Mouse (Mus musculus): ENCODE measurements around the gene Olig3.

Gene Olig3

DNA sequence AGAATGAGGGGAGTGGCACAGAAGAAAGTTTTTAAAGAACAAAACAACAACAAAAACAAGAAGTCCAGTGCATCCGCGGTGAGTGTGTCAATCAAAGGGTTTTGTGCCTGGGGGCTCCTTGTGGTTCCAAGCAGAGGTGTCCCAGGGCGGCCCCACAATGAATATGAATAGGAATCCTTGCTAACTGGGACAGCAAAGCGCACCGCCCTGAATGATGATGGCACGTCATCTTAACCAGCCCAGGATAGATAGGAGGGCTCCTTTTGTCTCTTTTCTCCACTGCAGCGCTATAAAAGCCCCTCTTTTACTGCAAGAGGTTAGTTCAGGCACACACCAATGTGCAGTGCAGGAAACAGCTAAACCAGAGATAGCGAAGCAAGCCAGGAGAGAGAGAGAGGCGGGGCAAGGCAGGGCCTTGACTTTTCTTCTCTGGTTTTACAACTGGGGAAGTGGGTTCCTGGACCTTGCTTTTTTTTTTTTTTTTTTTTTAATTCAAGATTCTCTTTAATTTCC, at the start of gene Olig3:
Gene Olig3, plus strand, starts transcription at position 463 of the 513 bp plus-strand sequence.
- WGBS = 7% methylated on average over 9 of the region's 9 CpGs

- WGBS = 42% methylated on average over 5 of the region's 5 CpGs
Observed at GRCm38 (mm10) chr10:19309681-19310395, 46.5 kb upstream of the Olig3 start.

DNA sequence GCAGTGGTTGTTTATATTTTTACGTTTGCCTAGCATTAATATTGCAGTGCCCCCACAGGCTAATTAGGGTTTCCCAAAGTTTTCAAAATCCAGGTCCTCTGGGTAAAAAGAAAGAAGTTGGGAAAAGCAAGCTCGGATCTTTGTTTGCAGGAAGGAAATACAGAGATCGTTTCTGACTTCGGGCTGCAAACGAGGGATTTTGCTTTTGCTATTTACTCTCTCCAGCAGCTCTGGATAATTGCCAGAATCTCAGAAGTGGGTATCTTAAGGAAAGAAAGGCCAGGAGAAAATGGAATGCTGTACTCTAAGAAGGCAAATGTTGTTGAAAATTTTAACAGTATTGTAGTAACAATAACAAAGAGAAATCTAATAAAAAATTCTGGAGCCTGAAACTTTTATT, 45.9 kb upstream of the Olig3 start:
- 23% methylated on average over 5 of the region's 5 CpGs for WGBS

- 53% methylated on average over 19 of the region's 19 CpGs for WGBS
Observed at GRCm38 (mm10) chr10:19317962-19318812, 38.1 kb upstream of the Olig3 start.

DNA sequence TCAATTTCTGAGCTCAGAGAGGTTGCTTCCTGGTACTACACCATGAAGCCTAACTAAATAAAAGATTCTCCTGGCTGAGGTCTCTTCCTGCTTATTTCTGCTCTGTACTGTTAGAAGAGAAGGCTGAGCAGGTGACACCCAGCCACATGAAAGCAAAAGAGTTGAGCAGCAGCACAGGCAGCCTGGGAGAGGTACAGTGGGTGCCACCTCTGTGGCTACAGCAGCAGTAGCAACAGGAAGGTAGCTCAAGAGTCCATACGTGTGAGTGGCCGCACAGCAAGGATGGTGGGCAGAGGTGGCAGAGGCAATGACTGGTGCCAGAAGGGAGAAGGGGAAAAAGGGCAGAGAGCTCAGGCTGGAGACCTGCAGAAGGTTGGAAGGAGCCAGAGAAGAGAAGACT, 34.6 kb upstream of the Olig3 start:
- 81% methylated on average over 2 of the region's 2 CpGs for WGBS

GRCm38 (mm10) chr10:19329191-19329777, 27.0 kb upstream of the Olig3 start:
- 58% methylated on average over 3 of the region's 3 CpGs for WGBS

DNA sequence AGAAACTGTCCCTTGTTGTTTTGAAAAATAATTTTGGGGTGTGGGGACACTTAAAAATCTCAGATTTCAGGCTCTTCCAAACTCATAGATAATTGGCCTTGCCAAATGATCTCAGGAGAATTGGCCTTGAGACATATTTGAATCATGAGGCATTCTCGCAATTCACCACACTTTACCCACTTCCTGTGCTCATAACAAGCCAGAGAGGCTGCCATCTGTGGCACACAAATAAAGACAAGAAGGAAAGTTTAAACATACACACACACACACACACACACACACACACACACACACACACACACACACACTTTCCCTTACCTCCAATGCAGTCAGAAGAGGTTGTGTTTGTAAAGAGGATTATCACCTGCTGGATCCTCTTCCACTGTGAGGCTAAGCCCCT, 22.9 kb upstream of the Olig3 start:
- 64% methylated on average over 1 of the region's 1 CpGs for WGBS

DNA sequence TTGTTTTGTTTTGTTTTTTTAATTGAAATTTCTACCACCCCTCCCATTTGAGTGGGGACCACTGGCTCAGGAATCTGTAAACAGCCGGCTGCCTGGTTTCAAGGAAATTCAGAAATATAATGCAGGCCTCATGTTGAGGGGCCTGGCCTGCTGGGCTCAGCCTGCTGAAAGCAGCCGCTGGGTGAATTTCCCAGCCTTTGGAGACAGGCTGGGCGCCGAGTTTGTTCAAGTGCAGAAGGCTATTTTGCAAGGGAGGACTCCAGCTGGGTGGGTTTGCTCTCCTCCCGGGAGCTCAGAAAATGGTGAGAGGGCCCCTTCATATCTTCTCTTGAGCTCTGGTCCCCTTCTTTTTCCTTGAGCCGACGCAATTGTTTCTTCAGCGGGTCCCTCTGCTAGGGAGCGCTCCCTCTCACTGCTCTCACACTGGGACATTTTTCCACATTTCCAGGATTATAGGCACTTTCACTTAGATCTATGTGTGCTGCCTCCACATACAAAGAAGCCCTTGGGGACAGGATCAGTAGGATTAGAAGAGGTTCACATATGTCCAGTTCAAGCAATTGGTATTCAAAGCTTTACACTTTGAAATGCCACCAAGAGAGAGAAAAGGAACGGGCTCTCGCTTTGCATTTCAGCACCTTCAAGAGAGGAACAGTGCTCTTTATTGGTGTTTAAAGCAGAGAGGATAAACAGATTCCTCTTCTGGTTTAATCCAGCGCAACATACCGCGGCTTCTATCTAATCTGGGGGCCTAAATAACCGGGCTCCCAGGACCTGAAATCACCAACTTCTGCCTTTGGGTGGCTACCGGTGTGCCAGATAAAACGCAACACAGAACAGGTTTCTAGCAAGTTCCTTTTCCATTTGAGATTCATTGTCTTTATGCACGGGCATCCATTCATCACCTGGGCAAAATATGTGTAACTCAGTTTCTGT, 17.4 kb upstream of the Olig3 start:
- 41% methylated on average over 18 of the region's 18 CpGs for WGBS

DNA sequence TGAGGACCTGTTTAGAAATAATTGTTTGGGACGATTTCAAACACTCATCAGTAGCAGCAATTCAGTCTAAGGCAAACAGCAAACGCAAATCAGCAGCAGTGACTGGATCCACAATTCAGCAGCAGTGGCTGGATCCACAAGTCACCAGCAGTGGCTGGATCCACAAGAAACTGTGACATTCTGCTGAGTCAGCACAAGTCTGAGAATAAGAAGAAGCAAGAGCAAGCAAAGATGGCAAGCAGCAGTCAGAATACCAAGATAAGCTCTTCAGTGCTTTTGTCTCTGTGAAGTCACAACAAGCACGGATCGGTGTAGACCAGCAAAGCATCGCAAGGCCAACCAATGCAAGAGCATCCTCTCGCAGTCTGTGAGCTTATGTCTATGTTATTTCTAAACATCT, 12.3 kb upstream of the Olig3 start:
- WGBS = 90% methylated on average over 6 of the region's 6 CpGs

DNA sequence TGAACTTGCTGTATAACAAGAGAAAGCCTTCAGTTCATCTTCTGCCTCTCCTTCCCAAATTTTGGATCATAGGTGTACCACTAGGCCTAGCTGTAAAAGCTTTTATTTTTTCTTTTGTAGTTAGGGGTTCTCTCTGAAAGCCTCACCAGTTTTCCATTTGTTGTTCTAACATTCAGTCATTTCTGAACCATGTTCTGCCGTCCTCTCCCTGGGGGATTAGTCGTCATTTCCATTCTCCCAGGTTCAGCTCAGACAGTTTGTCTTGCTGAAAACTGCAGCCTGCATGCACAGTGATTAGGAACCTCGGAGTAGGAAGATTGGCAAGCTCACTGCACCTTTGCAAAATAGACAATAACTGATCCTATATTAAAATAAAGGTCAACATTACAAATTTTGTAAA, 7.0 kb upstream of the Olig3 start:
- WGBS = 85% methylated on average over 3 of the region's 3 CpGs

DNA sequence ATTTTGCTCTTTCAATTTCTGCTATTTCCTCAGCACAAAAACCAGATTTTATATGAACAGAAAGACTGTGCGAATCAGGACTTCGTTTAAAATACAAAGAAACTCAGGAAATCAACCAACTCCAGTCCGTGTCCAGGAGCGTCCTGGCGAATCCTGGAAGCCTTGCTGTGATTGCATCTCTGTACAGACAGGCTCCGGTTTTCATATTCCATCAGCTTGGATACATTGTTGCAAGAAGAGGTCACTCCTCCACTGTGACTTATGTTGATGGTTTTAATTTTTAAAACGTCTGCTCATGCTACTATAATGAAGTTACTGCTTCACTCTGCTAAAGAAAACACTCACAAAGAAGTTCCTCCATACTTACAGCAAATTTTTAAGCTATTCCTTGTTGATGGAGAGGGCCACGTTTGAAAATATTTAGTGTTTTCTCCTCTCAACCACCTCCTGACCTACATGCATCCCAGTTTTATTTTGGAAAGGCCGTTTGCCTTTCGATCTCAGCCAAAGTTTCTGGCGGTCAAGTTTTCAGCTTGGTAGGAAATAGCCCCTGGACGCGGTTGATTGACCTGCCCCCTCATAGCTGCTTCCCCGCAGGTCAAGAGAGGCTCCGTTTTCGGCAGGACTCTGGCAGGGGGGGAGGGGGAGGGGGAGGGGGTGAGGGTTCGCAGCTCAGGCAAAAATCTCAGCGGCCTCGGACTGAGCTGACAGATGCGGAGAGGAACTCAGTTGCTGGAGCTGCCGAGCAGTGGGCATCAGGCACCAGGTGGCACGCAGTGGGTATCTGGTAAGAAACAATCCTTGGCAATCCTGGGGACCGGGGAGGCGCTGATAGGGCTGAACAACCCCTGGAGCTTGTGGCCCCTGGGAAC, 4.1 kb upstream of the Olig3 start:
- WGBS = 4% methylated on average over 24 of the region's 24 CpGs

- 2% methylated on average over 16 of the region's 16 CpGs for WGBS
Observed at GRCm38 (mm10) chr10:19352878-19353301, 3.4 kb upstream of the Olig3 start.

DNA sequence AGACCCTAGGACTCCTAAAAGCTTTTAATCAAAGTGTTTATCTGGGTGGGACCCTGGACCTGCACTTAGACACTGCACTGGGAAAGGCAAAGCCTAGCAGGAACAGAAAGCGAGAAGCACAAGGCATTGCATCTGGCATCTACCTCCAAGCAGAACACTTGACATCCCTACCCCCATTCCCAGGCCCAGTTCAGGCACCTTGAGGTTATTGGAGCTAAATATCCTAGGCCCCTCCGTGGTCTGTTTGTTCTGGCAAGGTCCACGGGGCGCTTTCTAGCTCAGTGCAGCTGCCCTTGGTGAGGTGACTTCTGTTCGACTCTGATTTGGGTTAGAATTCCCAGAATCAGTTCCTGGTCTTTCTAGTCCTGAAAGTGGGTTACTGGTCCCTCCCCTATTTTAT, 2.7 kb upstream of the Olig3 start:
- 12% methylated on average over 5 of the region's 5 CpGs for WGBS

DNA sequence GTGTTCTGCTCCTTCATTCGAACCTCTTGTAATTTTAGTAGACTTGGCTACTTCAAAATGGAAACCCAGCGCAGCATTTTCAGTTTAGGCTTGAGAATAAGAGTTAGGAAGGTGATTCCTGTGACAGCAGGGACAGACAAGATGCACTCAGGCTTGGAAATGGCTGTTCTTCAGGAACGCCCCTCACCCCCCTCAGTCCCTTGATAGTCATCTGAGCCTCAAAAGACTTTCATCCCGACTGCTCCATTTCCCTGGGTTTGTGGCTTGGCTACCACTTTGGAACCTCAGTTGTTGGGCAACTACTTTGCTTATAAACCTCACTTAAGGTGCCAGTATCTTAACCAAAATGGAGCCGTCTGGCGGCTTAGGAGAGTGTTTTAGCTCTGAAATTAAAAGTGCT, 2.2 kb upstream of the Olig3 start:
- WGBS = 7% methylated on average over 6 of the region's 6 CpGs

- 5% methylated on average over 8 of the region's 8 CpGs for WGBS
Observed at GRCm38 (mm10) chr10:19355076-19355475, 1.3 kb upstream of the Olig3 start.

DNA sequence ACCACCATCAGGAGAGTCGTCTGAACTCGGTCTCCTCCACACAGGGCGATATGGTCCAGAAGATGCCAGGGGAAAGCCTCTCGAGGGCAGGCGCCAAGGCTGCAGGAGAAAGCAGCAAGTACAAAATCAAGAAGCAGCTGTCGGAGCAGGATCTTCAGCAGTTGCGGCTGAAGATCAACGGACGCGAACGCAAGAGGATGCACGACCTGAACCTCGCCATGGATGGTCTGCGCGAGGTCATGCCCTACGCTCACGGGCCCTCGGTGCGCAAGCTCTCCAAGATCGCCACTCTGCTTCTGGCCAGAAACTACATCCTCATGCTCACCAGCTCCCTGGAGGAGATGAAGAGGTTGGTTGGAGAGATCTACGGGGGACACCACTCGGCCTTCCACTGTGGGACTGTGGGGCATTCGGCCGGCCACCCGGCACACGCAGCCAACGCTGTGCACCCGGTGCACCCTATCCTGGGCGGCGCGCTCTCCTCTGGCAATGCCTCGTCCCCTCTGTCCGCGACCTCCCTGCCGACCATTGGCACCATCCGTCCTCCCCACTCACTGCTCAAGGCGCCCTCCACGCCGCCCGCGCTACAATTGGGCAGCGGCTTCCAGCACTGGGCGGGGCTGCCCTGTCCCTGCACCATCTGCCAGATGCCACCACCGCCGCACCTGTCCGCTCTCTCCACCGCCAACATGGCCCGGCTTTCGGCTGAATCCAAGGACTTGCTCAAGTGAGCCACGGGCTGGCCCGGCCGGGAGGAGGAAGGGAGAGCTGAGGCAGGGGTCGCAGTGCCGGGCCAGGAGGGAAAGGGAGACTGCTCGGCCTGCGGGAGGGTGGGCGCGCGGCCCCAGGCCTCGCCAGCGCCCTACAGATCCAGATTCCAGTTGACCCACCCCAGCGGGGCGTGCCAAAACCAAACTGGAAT, 648 bp downstream of the Olig3 start:
- 2% methylated on average over 63 of the region's 63 CpGs for WGBS

DNA sequence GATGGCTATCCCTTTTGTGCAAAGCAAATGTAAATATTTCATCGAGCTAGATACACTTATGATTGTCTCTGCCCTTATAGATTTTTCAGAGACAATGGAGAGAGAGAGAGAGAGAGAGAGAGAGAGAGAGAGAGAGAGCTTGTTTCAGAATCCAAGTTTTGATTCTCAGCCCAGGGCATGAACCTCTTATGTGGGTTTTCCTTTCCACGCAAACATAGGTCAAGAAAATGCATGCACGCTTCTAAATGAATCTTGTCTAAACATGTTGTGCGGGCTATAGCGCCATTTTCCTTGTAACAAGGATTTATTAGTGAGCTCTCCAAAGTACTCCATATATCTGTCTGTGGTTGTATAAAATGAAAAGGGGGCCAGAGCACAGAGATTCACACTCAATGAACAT, 1.5 kb downstream of the Olig3 start:
- 27% methylated on average over 5 of the region's 5 CpGs for WGBS

DNA sequence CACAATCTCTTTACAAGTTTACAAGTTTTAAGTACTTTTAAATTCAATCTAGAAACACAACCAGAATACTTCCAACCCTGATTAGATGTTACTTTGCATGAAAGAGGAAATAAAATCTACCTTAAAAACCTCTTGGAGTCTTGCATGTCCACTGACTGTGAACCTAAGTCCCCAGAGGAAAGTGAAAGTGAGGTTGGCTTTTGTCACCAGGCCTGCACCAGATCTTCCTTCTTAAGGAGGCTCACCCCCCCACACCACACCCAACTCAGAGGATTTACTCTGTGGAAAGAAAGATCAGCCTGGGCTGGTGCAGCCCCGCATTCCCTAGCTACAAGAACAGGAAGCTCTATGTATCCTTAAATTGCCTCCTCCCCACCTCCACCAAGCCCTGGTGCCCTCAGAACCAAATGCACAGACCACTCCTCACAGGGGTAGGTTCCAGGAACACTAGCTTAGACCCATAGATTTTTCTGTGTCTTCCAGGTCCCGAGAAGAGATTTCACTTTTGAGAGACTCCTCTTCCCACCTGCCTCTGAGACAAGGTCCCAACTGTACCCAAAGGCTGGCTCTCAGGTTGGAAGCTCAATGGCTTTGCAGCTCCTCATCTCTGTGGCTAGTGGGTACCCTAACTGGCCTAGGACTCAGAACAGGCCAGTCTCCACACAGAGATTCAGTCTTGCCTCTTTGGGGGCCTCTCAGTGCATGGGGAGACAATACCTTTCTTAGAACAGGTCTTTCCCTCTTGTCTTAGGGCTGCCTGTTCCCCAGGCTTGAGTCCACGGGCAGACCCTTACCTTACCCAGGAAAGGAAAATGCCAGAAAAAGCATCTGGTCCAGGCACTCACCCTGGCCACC, 4.3 kb downstream of the Olig3 start:
- 33% methylated on average over 3 of the region's 3 CpGs for WGBS

Measured in cerebral cortex, adult 2 months (tissue).